Mouse (Mus musculus): ENCODE data around the gene Dnttip2. TPM values are rescaled to one million over a fixed set of nuclear protein-coding genes. Genes with fewer than 3 reads are reported as not detected.

The Dnttip2 gene
- polyA plus RNA-seq, 1 experiment from 2014 or later: 61.7 TPM

DNA sequence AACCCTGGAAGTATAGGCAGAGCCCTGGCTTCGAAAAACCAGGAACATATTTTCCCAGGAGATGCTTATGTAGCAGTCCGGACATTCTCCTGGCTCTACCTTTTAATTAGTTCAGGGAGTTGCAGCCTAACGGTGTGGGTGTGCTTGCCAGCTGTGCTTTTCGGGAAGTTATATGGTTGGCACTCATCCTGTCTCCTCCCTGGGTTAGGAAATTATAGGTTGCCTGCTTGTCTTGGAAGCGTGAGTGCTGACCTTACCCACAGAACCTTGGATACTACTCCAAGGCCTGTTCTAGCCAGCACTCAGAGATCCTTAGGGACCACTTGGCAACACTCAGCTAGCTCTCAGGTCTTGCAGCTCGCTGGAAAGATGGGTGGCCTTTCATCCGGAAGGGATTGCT is 59.7 kb downstream of the Dnttip2 start:
- H3K4me3 ChIP-seq (replicated peaks; ENCODE audit: low read length): no peak overlapping the region
- no peak for ATAC-seq (ENCODE audit: insufficient read depth, low FRiP score)
- H3K4me1 ChIP-seq (ENCODE audit: control insufficient read depth, insufficient read depth, low read length): 0 out of 2 replicates have a peak, but pooled peaks cover 3% of the 10 kb centered on the region
- no peak overlapping the region for H3K9ac ChIP-seq (ENCODE audit: low read length)
- H3K9me3 ChIP-seq (replicated peaks; ENCODE audit: control insufficient read depth, low read length): no peaks in the 10 kb centered on the region
- WGBS: 57% methylated on average over 7 of the region's 7 CpGs
- no peak overlapping the region for H3K27ac ChIP-seq (ENCODE audit: low read length)
- no peak overlapping the region for H3K4me2 ChIP-seq (ENCODE audit: low read depth, low read length)
- H3K27me3 ChIP-seq (ENCODE audit: control insufficient read depth, insufficient read depth, low read length): no peaks in the 10 kb centered on the region
- H3K36me3 ChIP-seq (ENCODE audit: control insufficient read depth, insufficient read depth, low read length): no peaks in the 10 kb centered on the region

DNA sequence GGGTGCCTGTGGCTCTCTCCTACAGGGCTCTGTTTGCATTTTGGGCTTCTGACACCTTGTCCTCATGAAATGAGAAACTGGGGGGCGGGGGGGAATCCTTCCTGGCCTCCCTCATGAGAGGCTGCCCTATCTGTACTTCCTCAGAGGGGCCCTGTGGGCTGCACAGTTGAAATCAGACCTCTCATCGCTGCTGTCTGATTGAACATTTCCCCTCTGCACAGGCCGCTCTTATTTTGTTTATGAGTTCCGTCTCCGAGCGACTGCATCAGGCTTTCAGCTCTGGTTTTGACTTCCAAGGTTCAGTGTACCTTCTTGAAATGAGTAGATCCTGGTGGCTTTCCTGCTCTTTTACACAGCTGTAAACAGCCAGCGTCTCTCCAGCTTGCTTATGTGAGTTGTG is 60.2 kb downstream of the Dnttip2 start:
- 47% methylated on average over 7 of the region's 7 CpGs for WGBS
- H3K4me2 ChIP-seq (ENCODE audit: low read depth, low read length): no peak overlapping the region
- H3K27me3 ChIP-seq (ENCODE audit: control insufficient read depth, insufficient read depth, low read length): no peaks in the 10 kb centered on the region
- H3K27ac ChIP-seq (ENCODE audit: low read length): no peak overlapping the region
- H3K9me3 ChIP-seq (replicated peaks; ENCODE audit: control insufficient read depth, low read length): no peaks in the 10 kb centered on the region
- no peak overlapping the region for H3K9ac ChIP-seq (ENCODE audit: low read length)
- H3K4me1 ChIP-seq (ENCODE audit: control insufficient read depth, insufficient read depth, low read length): 0 out of 2 replicates have a peak, but pooled peaks cover 3% of the 10 kb centered on the region
- no peak overlapping the region for H3K4me3 ChIP-seq (replicated peaks; ENCODE audit: low read length)
- no peak for ATAC-seq (ENCODE audit: insufficient read depth, low FRiP score)
- no peaks in the 10 kb centered on the region for H3K36me3 ChIP-seq (ENCODE audit: control insufficient read depth, insufficient read depth, low read length)

MicroRNAs encoded within 50 kb of the gene (microRNA counts, 519-probe panel; counts per million panel counts)
- 1,732 counts per million, percentile 28 among the panel's probes with 10 or more counts for microRNA mmu-miR-760

Small RNA genes lying within 50 kb of the gene (microRNA-seq; reads per million reads assigned to microRNA genes)
- gene Gm22903 (not detected), gene Mir760 (44.8 reads per million, percentile 46 among the genes with 10 or more reads in this experiment)

Other genes with a start within 250 kb of the Dnttip2 start
- gene Abca4, start 229.9 kb upstream of the Dnttip2 start, polyA plus RNA-seq (2015; fragmentation: Nextera tagmentation; extraction: Ambion mirVana): 0.84 and 0.87 TPM in 2 replicates
- gene Gclm, start 28.8 kb upstream of the Dnttip2 start, polyA plus RNA-seq (2015; fragmentation: Nextera tagmentation; extraction: Ambion mirVana): 60.8 and 69.5 TPM in 2 replicates
- 11.1 and 13.7 TPM in 2 replicates for gene Bcar3, start 19.7 kb downstream of the Dnttip2 start, polyA plus RNA-seq (2015; fragmentation: Nextera tagmentation; extraction: Ambion mirVana)

Measured in stomach, embryonic 16.5 days (tissue).